Mouse (Mus musculus) adrenal gland, postnatal 14 days (tissue): ENCODE measurements around the gene Ank2. TPM values are rescaled to one million over a fixed set of nuclear protein-coding genes. Genes with fewer than 3 reads are reported as not detected.

Experiments
- DNase-seq: peaks from one replicate; pipeline ENCODE4 v3.0.0; 2021; ENCODE audit warnings: mixed read lengths
- total RNA-seq: library from RNA; stranded (reverse); gene quantifications from 2 replicates; pipeline ENCODE4 v1.2.3, GENCODE M21; 2021

The Ank2 gene
- total RNA-seq, 1 experiment from 2014 or later = 71.9 TPM

DNA sequence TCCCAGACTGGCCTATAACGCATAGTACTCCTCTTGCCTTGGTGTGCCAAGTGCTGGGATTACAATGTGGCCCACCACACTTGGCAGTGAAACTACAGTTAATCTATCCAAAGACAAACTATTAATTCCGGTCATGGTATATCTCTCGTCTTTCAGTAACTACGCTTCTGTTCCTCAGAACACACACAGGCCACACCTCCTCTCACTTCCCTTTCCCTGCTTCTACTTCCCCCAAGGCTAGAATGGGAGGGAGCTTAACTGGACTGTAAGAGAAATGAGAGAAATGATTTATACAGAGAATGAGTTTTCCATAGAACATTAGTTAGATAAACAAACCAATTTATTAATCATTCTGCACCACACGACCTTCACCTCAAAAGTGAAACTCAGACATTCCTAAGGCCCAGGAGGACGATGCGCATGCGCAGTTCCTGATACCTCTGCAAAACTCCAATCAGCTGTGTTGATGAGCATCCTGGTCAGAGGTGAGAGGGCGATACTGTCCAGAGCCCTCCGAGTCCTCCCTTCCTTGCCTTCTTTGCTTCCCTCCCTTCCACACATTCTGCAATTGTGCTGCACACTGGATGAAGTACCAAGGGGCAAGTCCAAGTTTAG lies 206.2 kb downstream of the Ank2 start:
- no peak for DNase-seq

DNA sequence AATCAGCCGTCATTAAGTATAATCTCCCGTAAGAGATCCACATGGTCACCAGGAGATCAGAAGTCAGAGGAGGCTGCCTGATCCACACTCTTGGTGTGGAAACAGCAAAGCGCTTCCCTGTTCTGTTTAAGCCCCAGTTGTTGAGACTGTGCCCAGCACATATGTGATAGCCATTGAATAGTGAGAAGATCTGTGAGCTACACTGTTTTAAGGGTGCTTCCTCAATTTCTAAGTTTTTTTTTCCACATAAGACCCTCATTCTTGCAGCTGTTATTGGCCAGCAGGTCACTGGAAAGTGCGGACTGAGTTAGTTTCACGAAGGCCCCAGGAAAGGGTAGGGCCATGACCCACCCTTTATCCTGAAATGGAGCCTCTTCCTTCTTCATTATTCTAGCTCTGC lies 216.9 kb downstream of the Ank2 start:
- DNase-seq = no peak

DNA sequence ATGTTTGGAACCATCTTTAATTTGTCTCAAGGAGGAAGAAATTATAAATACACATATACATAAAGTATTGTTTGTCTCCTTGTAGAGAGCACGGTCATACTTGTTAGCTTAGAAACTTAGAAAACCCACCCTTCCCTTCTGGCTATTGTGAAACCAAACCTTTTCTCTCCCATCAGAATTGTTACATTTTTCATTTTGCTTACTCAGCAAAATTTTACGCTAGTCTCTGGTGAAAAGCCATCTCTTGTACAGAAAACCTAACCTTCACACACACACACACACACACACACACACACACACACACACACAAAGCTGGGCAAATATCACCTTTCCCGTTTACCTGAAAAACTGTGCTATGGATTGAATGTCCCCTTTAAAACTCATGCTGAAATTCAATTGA lies 217.8 kb downstream of the Ank2 start:
- no peak for DNase-seq

DNA sequence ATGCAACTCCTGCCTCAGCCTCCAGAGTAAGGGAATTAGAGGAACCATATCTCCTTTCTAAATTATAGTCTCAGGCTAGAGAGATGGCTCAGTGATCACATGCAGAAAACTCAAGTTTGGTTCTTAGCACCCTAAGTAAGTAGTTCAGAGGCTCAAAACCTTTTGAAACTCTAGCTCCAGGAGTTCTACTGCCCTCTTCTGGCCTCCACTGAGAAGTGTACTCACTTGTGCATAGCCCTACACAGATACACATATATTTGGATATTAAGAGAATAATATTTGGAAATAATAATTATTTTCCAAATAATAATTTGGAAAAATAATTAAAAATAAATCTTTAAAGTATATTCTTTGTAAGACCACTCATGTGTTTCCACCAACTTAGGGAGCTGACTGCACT lies 218.8 kb downstream of the Ank2 start:
- no peak for DNase-seq

DNA sequence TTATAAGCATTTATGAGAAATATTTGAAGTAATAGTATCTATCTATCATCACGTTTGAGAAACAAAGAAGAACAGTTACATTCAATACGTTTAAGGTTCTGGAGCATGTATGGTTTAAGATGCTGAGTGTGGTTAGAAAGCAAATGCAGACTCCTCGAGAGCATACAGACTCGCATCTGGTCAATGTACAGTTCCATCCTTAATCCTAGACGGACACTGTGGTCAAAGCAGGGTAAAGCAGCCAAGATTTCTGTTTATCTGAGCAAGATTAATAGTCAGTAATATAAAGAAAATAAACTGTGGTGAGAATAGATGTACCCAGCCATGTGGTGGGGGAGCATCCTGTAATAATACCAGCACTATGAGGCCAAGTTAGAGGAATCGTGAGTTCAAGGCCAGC lies 223.2 kb downstream of the Ank2 start:
- no peak for DNase-seq

DNA sequence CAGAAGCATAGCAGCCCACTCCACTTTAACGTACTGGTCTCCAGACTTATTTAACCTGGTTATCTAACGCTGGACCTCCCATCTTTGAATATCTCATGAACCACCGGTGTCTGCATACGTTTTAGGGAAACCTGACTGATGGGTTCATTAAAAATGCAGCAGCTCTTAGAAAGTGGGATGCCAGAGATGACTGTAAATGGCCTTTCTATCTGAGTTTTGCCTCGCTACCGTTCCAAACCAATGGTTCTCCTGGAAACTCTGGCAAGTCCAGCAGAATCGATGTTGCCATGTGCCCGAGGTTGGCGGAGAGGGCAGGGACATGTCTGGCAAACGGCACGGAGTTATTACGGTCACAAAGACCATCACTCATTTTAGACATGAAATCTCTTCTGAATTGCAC lies 226.3 kb downstream of the Ank2 start:
- DNase-seq = no peak

DNA sequence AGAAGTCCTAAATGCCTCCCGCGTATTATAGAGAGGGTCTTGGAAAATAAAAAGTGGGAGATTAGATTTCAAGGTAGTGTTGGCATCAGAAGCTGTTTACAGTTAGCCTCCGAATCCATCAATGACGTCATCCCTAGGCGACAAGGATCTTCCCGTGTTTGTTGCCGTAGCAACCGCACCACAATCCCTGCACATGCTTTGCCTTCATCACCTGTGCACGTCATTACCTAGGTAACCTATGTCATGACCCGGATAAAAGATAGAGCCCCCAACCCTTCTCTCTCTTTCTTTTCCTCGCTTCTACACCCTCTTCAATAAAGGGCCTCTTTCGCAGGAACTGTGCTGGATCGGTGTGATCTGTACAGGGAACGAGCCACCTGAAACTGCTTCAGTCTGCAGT lies 229.5 kb downstream of the Ank2 start:
- DNase-seq = no peak

DNA sequence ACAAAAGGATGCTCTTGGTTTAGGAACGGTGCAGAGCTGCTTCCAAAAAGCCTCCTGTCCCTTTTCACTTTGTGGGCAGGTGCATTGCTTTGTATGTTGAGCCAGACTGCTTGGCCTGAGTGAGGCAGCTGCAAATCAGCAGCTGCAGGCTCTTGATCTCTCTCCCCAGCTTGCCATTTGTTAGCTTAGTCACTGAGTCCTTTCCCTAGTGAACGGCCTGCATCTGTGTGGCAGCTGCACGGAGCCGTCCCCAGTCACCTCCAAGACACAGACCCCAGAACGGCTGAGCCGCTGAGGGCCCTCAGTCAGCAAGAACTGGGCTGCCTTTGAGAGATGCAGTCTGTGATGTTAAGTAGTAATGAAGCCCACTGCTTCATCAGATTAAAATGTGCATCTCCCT lies 231.3 kb downstream of the Ank2 start:
- no peak for DNase-seq

DNA sequence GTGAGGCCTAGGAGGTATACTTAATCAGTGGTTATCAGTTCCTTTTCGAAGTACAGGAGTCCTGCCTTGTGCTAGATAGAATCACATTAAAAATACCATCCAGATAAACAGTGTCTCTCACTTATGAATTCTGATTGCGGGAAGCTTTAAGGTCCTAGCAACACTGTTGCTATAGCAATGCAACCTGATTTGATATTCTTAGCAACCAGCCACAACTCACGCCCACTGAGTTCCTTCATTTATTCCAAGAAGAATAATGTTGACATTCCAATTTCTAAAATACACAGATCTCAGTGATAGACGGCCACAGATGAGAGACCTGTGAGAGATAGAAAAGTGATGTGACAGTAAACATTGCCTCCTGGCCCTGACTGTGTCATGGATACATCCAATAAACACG lies 233.4 kb downstream of the Ank2 start:
- no peak for DNase-seq

DNA sequence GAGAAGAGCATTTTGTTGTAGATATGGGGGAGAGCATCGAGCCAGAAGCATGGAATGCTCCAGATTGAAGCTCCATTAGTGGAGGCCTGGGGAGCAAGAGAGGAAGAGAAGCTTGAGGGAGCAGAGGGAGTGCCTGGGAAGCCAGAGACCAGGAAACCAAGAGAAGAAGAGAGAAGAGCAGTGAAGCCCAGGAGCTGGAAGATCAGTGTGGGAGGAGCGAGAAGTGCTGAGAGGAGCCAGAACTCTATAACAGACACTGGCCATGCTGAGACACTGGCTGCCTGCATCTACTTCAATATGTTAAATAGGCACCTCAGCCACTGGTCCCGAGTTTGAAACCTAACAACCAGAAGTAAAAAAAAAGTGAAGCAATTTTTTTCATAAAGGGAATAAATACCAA lies 234.0 kb downstream of the Ank2 start:
- no peak for DNase-seq

DNA sequence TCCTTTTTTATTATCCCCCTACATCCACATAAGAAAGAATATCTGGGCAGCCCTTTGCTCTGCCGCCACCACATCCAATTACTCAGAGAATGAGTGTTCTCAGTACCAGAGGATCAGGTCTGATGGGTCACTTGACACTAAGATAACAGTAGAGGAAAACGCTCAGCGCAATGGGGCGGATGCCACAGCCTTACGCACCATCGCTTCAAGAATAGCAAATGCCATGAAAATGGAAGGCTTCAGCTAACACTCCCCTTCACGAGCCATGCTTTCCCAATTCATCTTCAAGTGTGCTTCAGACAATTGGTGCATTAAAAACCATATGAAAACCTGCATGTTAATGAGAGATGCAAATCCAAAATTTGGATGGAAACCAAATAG lies 238.4 kb downstream of the Ank2 start:
- DNase-seq = no peak

DNA sequence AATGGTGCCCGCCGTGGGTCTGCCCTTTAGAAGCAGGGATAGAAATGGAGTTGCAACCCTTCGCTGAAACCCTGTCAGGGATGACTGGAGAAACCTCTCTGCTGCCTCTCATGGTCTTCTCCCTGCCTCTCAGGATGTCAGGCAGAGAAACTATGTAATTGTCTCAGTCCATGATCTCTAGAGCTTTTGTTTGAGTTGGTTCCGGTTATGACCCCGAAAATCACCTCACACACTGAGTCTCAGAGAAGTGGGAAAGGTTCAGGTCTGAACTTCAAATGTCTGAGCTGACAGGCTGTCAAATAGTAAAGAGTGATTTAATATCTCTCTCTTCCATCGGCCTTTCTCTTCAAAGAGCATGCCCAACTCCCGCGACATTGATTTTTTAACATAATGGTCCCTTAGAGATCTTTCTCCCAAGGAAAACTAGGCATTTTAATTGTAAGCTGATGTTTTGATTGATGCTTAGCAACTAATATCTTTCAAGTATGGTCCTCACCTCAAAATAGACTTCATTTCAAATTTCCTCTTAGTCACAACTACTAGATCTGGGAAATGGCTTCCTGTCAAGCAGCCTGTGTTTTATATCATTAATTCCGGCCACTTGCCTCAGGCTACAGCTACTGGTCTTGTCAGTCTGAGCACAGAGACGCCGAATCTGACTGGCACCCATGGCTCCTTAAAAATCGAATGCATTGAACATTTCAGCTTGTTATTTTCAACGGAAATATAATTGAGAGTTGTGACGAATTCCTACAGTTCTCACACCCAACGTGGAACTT lies 239.0 kb downstream of the Ank2 start:
- no peak for DNase-seq

DNA sequence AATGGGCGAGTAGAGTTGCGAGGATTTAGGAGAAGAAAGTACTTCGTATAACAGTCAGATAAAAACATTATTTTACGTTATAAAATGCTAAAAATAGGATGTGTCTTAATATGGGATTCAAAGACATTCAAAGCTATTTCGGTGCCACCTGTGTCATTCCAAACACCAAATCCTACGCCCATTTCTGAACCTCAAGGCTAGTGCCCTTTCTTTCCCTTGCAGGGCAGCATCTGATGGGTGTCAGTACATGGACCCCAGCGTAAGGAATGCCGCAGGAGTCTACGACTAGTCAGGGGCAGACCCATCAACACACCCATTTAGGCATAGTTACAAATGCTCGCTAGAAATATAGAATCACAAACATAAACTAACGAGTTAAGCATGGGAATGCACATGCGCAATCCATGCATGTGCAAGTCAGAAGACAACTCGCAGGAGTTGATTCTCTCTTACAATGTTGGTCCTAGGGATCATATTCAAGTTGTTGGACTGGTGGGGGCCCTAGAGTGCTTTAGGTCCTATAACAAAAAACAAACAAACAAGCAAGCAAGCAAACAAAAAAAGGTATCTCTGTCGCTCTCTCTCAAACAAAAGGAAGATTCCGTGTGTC lies 240.6 kb downstream of the Ank2 start:
- DNase-seq = no peak

DNA sequence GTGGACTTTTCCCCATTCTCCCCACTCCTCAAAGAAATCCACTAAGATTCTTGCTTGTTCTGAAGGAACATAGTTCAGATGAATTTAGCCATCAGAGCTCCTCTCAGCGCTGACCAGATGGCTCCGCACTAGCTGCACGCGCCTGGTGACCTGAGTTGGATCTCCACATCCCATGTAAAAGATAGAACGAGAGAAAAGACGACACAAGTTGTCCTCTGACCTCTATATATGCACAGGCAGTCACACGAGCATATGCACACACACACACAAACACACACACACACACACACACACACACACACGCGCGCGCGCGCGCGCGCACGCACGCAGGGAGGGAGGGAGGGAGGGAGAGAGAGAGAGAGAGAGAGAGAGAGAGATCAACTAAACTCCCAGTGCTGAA lies 241.2 kb downstream of the Ank2 start:
- no peak for DNase-seq

DNA sequence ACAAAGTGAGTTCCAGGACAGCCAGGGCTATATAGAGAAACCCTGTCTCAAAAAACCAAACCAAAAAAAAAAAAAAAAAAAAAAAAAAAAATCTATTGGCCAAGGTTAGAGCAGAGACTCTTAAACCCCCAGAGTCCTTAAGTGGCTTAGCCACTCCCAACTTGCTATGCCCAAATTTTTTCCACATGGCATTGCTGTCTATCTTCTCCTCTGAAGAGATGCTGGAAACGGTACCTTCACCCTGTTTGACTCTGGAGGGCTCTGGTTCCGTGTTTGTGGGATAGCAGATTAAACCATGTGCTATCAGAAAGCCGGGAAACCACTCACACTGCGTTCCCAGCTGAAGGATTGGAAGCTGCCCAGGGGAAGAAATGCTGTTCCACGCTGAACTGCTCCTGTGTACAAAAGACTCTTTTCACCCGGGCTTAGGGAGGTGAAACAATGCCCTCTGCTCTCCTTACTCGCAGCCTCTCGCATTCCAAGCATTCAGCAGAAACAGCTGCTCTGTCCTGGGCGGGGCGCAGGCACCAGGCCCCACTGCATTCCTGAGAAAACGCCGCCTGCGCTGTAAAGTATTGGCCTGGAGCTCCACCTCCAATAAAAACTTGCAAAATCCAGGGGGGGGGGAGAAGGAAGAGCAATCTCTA lies 241.7 kb downstream of the Ank2 start:
- peak; percentile 71 for DNase-seq

DNA sequence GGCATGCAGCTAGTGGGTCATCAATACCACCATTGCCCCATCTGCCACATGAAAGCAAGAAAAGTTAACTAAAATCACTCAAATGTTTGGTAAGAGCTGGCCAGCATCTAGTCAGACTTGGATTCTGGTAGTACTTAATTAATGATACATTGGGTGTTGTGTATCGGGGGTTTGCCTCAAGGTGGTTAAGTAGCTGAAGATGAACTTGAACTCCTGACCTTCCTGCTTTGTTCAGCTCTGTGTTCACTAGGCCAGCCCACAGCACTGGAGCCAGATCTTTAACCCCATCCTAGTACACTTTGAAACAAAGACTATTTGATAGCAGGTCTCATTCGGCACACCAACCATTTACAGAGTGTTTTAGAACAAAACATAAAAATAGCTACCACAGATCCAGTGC lies 242.5 kb downstream of the Ank2 start:
- DNase-seq = no peak

DNA sequence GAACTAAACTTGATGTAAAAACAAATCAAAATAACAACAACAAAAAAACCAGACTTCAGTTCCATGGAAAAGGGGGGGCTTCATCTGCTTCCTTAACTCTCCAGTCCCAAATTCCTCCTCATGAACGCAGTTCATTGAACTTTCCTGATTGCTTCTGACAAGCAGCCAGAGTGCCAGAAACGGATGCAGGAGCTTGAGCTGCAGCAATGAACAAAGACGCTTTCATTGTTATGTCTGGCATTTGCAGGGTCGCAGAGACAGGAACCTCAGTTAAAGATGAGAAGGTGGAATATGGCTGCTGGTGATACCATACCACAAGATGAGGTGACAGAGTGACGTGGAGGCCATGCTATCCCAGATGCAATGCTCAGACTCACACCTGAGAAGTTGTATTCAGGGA lies 248.2 kb downstream of the Ank2 start:
- no peak for DNase-seq

DNA sequence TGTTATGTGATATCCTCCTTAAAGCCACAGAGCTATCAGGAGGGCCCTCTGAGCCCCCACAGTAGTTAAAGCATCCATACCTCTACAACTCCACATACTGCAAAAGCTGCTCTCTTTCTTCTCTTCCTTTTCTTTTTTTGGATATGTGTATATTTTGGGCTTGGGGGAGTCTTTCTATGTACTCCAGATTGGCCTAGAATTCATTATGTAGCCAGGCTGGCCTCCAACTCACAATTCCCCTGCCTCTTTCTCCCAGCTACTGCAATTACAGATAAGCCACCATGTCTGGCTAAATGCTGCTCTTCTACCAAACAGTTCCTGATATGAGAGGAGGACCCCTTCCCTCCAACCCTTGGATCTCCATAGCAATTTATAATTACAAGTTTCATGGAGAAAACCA lies 250.5 kb downstream of the Ank2 start:
- no peak for DNase-seq

DNA sequence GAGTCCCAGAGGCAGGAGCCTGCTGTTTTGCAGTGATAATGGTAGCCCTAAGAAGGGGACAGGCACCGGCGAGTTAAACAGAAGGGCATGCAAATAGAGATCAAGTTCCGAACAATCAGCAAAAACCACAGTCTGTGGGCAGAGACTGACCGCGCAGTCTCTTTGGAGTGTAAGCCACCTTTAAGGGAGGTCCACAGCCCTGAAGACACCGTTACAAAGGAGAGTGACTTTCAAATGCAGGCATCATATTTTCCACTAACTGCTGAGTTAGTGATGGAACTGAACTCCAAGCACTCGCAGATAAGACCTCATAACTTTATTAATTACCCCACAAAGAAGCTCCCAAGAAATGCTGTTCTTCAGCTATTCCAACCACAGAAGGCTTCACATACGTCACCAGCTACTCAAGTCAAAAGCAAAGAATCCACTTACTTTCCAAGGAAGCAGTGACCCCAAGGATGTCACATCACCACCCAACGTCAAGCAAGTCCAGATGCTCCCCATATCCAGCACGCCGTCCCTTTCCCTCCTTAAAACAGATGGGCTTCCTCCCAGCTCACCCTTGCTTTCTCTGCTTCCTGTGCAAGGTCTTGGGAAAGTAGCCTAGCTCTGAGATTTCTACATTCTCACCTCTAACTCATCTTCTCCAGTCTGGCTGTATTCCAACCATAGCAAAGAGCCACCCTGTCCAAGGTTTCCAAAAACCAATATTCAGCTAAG lies 252.0 kb downstream of the Ank2 start:
- DNase-seq = no peak

DNA sequence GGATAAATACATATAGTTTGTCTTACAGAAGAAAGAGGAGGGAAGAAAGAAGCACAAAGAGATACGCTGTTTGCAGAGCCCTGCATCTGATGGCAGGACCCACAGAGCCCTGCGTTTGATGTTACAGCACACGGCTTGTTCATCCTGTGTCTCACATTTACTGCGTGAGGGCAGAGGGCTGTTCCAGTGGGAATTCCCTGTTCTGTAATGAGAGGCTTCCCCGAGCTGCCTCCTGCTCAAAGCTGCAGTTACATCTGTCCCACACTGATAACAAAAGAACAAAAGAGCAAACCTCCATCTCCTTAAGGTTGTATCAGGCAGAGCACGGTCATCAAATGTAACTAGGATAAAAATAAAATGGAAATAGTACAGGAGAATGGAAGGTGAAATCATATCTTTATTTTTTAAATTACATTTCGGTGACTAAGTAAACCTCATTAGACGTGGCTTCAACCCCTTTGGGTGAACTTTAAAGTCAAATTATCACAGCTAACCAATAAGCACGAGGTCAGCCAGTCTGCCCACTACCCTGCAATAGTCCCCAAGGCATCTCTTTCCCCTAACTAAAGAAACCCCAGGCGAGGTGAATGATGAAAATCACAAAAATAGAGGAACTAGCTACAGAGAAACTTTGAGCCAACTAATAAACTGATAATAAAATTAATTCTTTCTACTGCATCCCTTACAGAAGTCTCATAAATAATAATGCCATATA lies 255.1 kb downstream of the Ank2 start:
- no peak for DNase-seq

DNA sequence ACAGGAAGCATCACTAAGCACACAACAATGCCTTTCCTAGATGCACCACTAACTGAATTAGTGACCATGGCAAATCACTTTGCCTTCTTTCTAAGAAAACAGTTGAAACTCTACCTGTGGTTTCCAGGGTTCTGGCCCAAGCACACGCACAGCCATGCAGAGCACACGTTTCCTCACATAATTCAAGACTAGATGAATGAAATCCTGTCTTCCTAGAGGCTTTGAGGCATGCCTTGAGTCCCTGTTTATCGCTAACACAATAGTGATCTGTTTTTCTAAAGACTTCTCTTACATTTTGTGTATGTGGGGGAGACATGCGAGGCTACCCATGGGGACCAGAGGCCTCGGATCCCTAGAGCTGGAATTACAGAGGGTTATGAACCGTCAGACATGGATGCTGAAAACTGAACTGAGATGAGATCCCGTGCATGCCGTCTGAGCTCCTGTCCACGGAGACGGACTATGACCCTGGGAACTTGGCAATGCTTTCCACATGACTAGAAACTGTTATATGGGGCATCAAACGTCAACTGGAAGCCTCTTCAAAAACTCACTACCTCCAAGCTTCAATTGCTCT lies 256.8 kb downstream of the Ank2 start:
- no peak for DNase-seq

DNA sequence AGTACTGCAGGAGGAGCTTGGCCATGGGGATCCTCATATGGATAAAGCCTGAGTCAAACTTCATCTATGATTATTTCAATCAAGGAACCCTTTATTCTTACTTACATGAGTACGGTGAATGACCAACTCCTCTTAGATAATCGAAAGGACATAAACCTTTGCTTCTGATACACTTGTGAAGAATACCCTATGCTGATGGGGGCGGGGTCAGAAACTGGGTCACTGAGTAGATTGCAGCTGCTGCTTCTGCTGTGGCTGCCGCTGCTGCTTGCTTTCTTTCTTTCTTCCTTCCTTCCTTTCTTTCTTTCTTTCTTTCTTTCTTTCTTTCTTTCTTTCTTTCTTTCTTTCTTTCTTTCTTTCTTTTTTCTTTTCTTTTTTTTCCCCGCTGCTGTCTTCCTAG lies 263.9 kb downstream of the Ank2 start:
- DNase-seq = no peak
